Mouse (Mus musculus): ENCODE results near the gene Megf11. TPM values are rescaled to one million over a fixed set of nuclear protein-coding genes. Genes with fewer than 3 reads are reported as not detected.
A peak's percentile ranks its signal among the peaks of the same experiment; 100 is the strongest.
"Not testable (repeated sequence)": the region's sequence is repeated elsewhere in the genome, so short reads cannot be mapped to it uniquely, and the experiment has no call there.

Gene Megf11
- polyA plus RNA-seq, 1 experiment from 2014 or later: 0.56 TPM

GRCm38 (mm10) chr9:64719526-64720163 is 334.2 kb downstream of the Megf11 start:
- H3K27ac ChIP-seq (ENCODE audit: low read length): no peak overlapping the region
- peaks cover 18% of the 10 kb centered on the region; the same call in 1 of the 2 replicates for H3K36me3 ChIP-seq (ENCODE audit: insufficient read depth, low read length)
- TF ChIP-seq EP300 (IDR thresholded peaks at IDR 0.05) (no peak), CTCF (IDR thresholded peaks at IDR 0.05) (no peak)
- H3K4me3 ChIP-seq (ENCODE audit: low read depth, low read length): no peak overlapping the region
- 75% methylated on average over 5 of the region's 5 CpGs for WGBS
- H3K4me2 ChIP-seq (replicated peaks; ENCODE audit: low read depth, low read length): no peak overlapping the region
- H3K9ac ChIP-seq (replicated peaks; ENCODE audit: low read depth): no peak overlapping the region
- no peak for DNase-seq (ENCODE audit: low spot score)
- H3K27me3 ChIP-seq (replicated peaks; ENCODE audit: insufficient read depth, low read length): no peaks in the 10 kb centered on the region
- no peak for ATAC-seq
- H3K9me3 ChIP-seq (ENCODE audit: low read length): no peaks in the 10 kb centered on the region
- no peaks in the 10 kb centered on the region for H3K4me1 ChIP-seq (ENCODE audit: insufficient read depth, low read depth, low read length)

DNA sequence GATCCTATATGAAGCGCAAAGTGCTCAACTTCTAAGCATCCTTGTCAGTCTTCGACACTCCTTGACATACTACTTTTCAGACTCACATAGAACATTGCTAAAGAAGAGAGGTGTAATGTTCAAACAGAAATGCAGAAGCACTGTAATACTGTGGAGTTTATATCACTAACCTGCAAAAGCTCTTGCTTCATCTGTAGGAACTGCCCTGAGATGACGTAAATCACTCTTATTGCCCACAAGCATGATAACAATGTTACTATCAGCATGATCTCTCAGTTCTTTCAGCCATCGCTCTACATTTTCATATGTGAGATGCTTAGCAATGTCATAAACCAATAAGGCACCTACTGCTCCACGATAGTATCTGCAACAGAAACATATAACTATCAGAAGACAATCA is 341.0 kb downstream of the Megf11 start:
- DNase-seq (ENCODE audit: low spot score) (no peak), ATAC-seq (no peak)
- Histone ChIP-seq H3K9ac (replicated peaks; ENCODE audit: low read depth) (no peak overlapping the region), H3K27me3 (replicated peaks; ENCODE audit: insufficient read depth, low read length) (no peaks in the 10 kb centered on the region), H3K4me2 (replicated peaks; ENCODE audit: low read depth, low read length) (no peak overlapping the region), H3K9me3 (ENCODE audit: low read length) (no peaks in the 10 kb centered on the region), H3K36me3 (ENCODE audit: insufficient read depth, low read length) (peaks cover 21% of the 10 kb centered on the region; the same call in 1 of the 2 replicates), H3K27ac (ENCODE audit: low read length) (no peak overlapping the region), H3K4me3 (ENCODE audit: low read depth, low read length) (no peak overlapping the region), H3K4me1 (ENCODE audit: insufficient read depth, low read depth, low read length) (no peaks in the 10 kb centered on the region)
- TF ChIP-seq CTCF (IDR thresholded peaks at IDR 0.05) (no peak), EP300 (IDR thresholded peaks at IDR 0.05) (no peak)
- WGBS: 91% methylated on average over 5 of the region's 5 CpGs

DNA sequence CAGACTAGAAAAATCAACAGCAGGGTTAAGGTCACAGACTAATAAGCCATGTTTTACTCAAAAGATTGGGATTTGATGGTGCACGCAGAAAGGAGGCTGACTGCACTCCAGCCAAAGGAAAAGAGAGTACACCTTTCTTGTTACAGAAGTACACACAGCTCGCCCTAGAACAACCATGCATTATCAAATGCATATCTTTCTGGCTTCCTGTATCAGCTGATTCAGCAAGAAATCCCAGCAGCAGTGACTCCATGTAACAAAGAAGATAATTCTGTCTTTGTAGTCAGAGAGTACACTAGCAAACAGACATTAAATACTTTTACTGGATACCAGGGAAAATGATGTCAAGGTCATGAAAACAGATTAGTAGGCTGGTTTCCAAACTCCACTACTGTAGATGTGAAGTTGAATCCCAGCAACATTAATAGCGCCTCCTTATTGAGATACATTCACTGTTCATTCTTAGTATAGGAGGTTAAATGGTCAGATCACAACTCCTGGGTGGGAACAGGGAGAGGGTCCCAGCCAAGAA is 345.7 kb downstream of the Megf11 start:
- 81% methylated on average over 3 of the region's 3 CpGs for WGBS
- Histone ChIP-seq H3K9me3 (ENCODE audit: low read length) (no peaks in the 10 kb centered on the region), H3K36me3 (ENCODE audit: insufficient read depth, low read length) (peaks cover 8% of the 10 kb centered on the region; the same call in 1 of the 2 replicates), H3K4me2 (replicated peaks; ENCODE audit: low read depth, low read length) (no peak overlapping the region), H3K9ac (replicated peaks; ENCODE audit: low read depth) (no peak overlapping the region), H3K4me3 (ENCODE audit: low read depth, low read length) (no peak overlapping the region), H3K27me3 (replicated peaks; ENCODE audit: insufficient read depth, low read length) (no peaks in the 10 kb centered on the region), H3K4me1 (ENCODE audit: insufficient read depth, low read depth, low read length) (no peaks in the 10 kb centered on the region), H3K27ac (ENCODE audit: low read length) (no peak overlapping the region)
- DNase-seq (ENCODE audit: low spot score) (no peak), ATAC-seq (no peak)
- TF ChIP-seq EP300 (IDR thresholded peaks at IDR 0.05) (no peak), CTCF (IDR thresholded peaks at IDR 0.05) (no peak)

- no peak for DNase-seq (ENCODE audit: low spot score)
- H3K4me1 ChIP-seq (ENCODE audit: insufficient read depth, low read depth, low read length): no peaks in the 10 kb centered on the region
Measured at GRCm38 (mm10) chr9:64734166-64734565, 348.7 kb downstream of the Megf11 start.

GRCm38 (mm10) chr9:64734992-64735391 is 349.6 kb downstream of the Megf11 start:
- not testable (repeated sequence) for H3K4me2 ChIP-seq (replicated peaks; ENCODE audit: low read depth, low read length); H3K27ac ChIP-seq (ENCODE audit: low read length); H3K27me3 ChIP-seq (replicated peaks; ENCODE audit: insufficient read depth, low read length); H3K9ac ChIP-seq (replicated peaks; ENCODE audit: low read depth); H3K9me3 ChIP-seq (ENCODE audit: low read length); H3K36me3 ChIP-seq (ENCODE audit: insufficient read depth, low read length); H3K4me3 ChIP-seq (ENCODE audit: low read depth, low read length); H3K4me1 ChIP-seq (ENCODE audit: insufficient read depth, low read depth, low read length); DNase-seq (ENCODE audit: low spot score); ATAC-seq
- WGBS: 89% methylated on average over 7 of the region's 7 CpGs

More at GRCm38 (mm10) chr9:64734166-64734565, 348.7 kb downstream of the Megf11 start:
- ATAC-seq: no peak
- Histone ChIP-seq H3K36me3 (ENCODE audit: insufficient read depth, low read length) (no peaks in the 10 kb centered on the region), H3K4me2 (replicated peaks; ENCODE audit: low read depth, low read length) (no peak overlapping the region), H3K9me3 (ENCODE audit: low read length) (no peaks in the 10 kb centered on the region), H3K9ac (replicated peaks; ENCODE audit: low read depth) (no peak overlapping the region), H3K4me3 (ENCODE audit: low read depth, low read length) (no peak overlapping the region), H3K27me3 (replicated peaks; ENCODE audit: insufficient read depth, low read length) (no peaks in the 10 kb centered on the region), H3K27ac (ENCODE audit: low read length) (no peak overlapping the region)
- TF ChIP-seq EP300 (IDR thresholded peaks at IDR 0.05) (no peak), CTCF (IDR thresholded peaks at IDR 0.05) (no peak)
- WGBS: 63% methylated on average over 6 of the region's 6 CpGs

GRCm38 (mm10) chr9:64736076-64736638 is 350.7 kb downstream of the Megf11 start:
- H3K9me3 ChIP-seq (ENCODE audit: low read length): no peaks in the 10 kb centered on the region
- H3K36me3 ChIP-seq (ENCODE audit: insufficient read depth, low read length): no peaks in the 10 kb centered on the region
- peak overlapping the region; percentile 98 for H3K27ac ChIP-seq (ENCODE audit: low read length)
- ATAC-seq: no peak
- H3K9ac ChIP-seq (replicated peaks; ENCODE audit: low read depth): peak overlapping the region; percentile 94; the same call in 1 of the 2 replicates
- no peaks in the 10 kb centered on the region for H3K4me1 ChIP-seq (ENCODE audit: insufficient read depth, low read depth, low read length)
- H3K27me3 ChIP-seq (replicated peaks; ENCODE audit: insufficient read depth, low read length): no peaks in the 10 kb centered on the region
- DNase-seq (ENCODE audit: low spot score): peak; percentile 47
- peak overlapping the region; percentile 62 for H3K4me2 ChIP-seq (replicated peaks; ENCODE audit: low read depth, low read length)
- WGBS: 3% methylated on average over 9 of the region's 9 CpGs
- H3K4me3 ChIP-seq (ENCODE audit: low read depth, low read length): peak overlapping the region; percentile 89
- no peak for TF ChIP-seq CTCF (IDR thresholded peaks at IDR 0.05)
- no peak for TF ChIP-seq EP300 (IDR thresholded peaks at IDR 0.05)
